Mouse (Mus musculus) frontal cortex, postnatal 10 days (tissue): ENCODE results near the gene 1700061G19Rik.
A peak's percentile ranks its signal among the peaks of the same experiment; 100 is the strongest.

Experiments used
- DNase-seq, 2 experiments: peaks; one replicate each; pipeline ENCODE4 v3.0.0; 2022; ENCODE audit warnings: low spot score in 2 of 2, mixed read lengths in 1 of 2

1700061G19Rik gene

DNA sequence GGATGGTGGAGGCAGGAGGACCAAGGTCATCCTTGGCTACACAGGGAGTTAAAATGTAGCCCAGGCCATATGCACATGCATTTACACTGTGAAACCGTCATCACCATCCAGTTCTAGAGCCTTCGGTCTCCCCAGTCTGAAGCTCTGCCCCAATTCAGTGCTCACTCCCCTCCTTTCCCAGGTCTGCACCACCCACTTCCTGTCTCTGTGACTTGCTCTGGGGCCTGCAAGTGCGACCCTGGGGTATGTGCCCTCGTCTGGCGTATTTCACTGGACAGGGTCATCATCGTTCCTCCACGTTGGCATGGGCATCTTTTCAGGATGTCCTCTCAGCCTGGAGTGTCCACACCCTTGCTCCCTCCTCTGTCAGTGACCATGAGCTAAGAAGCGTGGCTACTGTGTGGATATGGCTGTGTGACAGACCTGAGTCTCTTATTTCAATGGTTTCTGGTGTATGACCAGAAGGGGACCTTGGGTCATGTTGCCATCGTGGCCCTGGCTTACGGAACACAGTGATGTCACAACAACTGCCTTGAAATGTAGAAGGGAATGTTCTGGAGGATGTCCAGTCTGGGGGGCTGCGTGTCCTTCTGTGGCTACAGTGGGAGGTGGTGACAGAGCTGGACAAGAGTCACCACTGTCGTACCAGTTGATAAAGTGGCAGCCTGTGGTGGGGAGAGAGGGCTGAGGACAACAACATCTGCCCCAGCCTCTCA, at the start of gene 1700061G19Rik:
1700061G19Rik (plus strand) TSS at position 542 of the 716 bp plus-strand sequence.
- no peak for DNase-seq

DNA sequence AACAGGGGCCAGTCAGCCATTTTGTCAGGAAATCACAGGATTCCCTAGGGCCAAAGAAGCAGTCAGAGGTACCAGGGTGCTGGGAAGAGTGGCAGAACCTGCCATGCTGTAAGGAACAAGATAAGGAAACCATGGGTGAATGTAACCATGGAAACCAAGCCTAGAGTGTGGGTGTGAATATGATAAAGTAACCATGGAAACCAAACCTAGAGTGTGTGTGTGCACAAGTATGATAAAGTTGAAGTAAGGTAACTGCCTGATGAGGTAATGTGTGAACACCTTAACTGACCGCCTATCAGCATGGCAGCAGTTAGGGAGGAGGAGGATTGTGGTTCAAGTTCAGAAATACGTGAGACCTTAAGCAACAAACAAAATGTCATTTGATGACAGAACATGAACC, 48.6 kb upstream of the 1700061G19Rik start:
- DNase-seq: no peak

DNA sequence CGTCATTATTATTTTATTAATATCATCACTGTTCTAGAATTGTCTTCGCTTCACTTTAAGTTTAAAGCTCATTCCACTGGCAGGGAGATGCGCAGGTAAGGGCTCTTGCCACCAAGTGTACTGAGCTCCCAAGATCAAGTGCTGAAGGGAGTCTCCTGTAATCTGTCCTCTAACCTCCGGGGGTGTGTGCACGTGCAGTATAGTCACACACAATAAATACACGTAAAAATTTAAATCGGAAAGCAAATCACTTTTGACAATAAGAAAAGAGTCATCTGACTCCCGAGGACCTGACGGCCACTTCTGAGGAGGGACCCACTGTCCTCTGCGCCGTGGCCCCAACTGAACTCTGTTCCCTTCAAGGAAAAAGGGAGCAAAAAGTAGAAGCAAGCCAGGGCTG, 46.1 kb upstream of the 1700061G19Rik start:
- DNase-seq: no peak

DNA sequence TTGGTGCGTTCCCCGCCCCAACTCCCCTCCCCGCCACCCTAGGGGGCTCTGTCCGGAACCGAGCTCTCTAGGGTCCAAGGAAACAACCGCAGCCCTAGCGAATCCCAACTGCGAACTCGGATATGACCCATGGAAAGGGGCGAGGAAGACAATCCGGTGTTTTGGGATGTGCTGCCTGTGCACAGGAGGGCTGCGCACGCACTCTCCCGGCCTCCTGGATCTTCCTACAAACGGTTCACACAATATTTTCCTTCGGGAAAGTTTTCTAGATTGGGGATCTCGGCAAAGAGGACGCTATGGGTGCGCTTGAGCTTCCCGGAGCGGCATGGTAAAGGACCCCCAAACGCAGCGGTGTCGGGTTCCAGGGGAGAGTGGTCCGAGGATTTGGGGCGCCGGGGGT, 45.5 kb upstream of the 1700061G19Rik start:
- no peak for DNase-seq

DNA sequence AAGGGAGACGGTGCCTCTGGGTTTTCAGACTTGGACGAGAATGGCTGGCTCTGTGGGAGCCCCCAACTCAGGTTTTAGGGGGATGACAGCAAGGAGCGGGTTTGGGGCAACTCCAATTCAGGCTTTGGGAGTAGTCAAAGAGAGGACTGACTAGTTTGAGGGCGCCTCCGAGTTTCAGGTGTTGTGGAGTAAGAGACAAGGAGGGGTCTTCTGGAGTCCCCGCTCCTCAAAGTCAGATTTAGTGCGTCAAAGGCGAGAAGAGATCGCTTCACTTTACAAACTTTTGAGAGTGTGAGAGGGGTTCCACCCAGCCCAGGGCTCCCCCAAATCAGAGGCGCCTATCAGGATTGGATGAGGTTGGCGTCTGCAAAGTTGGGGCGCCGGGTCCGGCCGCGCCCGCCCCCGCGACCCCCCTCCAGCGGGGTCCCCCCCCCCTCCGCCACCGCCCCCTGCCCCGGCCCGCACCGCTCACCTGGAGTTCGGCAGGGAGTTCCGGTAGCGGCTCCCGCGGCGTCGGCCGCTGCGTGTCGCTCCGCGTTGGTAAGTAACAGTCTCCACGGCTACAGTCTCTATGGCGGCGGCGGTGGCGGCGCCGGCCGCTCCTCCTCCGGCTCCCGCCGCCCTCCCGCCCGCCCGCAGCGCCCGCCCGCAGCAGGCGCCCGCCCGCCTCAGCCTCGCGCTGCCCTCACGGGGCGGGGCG, 44.7 kb upstream of the 1700061G19Rik start, which contains the start of gene Rfx2:
Rfx2 (minus strand) TSS at position 603 of the 700 bp plus-strand sequence.
- no peak for DNase-seq

DNA sequence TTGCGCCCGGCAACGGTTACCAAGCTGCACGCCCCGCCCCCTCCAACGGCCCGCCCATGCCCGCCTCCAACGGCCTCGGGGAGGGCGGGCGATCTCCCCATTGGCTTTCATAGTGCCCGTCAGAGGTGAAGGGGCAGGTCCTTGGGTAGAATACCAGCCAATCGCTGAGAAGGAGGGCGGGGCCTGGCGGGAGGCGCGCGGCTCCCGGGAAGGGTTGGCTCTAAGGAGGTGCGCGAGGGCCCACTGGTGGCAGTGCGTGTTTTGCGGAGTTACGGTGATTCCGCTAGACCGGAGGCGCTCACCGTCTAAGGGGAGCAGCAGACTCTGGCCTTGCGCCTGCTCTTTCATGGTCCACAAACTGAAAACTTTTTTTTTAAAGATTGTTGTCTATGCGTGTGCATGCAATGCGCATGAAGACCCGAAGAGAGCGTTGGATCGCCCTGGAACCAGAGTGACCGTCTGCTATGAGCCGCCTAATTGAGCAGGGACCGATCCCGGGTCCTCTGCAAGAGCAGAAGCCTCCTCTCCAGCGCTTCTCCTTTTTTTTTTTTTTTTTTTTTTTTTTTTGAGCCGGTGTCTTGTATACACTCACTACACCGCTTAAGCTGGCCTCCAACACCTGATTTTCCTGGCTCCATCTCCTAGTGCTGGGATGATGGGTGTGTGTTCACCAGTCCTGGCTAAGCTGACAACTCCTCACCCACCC, 44.0 kb upstream of the 1700061G19Rik start:
- DNase-seq: peak; percentile 98

DNA sequence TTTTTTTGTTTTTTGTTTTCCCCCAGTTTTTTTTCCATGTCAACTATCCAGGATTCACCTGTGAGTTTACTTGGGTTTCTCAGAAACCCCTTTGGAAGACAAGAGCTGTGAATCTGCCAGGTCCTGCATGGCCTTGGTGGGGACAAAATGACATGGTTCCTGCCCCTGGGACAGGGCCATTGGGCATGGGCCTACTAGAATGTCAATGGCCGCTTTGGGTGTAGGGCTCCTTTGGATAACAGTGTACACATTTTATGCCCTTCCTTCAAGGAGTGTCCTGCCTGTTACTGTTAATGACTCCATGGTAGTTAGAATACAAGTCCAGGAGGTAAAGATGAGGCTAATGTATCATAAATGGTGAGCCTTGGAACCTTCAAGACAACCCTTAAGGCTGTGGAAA, 42.4 kb upstream of the 1700061G19Rik start:
- no peak for DNase-seq

DNA sequence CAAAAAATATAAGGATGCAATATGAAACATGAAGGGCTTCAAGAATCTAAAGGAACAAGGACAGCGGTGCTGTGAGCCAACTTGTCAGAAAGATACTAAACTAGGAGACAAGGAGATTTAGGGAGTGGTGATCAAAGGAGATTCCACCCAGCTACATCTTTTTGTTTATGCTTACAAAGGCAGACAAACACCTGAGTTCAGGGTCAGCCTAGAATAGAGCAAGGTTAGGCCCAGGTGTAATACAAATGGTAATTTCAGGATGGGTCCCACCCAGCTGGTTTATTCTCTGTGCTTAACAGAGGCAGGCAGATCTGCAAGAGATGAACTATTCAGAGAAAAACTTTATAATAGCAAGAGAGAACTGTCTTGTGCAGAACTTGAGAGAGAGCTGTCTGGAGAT, 41.9 kb upstream of the 1700061G19Rik start:
- no peak for DNase-seq

DNA sequence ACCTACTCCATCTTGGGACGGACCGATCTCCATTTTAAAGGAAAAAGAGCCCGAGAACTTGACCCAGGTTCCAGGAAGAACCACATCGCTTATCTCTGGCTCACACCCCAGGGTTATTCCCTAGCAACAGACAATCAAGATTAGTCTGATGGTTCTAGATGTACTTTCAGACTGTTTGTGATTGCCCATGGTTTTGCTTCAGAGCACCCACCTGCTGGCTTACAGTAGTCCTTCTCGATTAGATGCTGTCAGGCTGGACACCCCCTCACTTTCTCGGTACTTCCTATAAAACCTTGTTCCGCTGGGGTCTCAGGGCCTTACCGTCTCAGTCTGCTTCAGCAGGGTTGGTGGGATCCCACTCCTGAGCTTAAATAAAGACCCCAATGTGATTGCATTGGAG, 38.9 kb upstream of the 1700061G19Rik start:
- DNase-seq: no peak

DNA sequence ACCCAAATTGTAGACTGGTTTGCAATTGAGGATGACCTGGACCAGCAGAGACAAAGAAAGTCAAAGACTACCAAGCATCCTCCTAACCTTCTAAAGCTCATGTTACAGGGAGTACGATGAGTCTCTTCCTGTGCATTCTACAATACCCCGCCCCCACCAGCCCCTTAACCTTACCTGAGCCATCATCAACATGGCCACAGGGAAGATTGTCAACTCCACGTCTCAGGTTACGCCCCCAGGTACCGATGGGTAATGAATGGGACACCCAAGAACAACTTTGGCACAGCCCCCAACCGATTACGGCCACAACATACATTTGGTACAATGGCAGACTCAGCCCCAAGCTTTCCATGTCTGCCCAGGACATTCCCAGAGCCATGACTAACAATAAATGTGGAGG, 34.8 kb upstream of the 1700061G19Rik start:
- no peak for DNase-seq

DNA sequence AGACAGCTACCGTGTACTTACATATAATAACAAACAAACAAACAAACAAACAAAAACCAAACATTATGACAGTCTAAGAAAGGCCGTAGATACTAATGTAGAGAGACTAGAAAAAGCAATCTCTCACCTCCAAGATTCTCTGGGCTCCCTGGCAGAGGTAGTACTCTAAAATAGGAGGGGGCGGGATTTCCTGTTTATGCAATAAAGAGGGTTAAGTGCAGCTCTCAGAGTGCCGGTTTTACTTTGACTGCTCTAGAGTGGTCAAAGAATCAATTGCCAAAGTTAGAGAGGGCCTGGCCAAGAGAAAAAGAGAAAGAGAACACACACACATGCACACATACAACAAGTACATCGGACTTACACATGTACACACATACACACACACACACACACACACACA, 33.1 kb upstream of the 1700061G19Rik start:
- no peak for DNase-seq

DNA sequence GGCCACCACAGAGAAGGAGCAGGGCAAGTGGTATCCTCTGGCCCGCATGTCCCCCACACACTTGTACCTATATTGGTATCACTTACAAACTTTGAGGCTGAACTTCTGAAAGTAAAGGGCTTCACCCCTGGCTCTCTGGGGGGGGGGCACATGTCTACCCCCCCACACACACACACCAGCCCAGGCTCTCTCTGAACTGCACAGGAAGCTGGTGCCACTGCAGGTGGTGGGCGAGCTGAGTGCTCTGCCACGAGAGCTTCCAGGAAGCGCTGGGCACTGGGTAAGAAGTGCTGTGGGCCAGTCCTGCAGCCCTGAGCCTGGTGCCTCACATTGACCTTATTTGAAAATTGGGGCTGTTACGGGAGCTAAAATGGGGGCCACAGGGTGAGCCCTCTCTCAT, 31.6 kb upstream of the 1700061G19Rik start:
- no peak for DNase-seq

DNA sequence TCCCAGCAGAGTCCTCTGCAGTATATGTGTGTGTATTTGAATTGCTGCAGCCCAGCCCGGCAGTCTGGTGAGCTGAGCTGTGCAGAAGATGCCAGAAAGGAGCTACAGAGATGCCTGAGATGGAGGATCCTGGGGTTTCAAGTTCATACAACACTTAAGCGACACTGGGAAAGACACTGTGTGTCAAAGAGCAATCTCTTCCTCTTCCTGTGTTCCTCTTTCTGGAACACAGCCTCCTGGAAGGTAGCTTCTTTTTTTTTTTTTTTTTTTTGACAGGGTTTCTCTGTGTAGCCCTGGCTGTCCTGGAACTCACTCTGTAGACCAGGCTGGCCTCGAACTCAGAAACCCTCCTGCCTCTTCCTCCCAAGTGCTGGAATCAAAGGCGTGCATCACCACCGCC, 26.5 kb upstream of the 1700061G19Rik start:
- DNase-seq: no peak

DNA sequence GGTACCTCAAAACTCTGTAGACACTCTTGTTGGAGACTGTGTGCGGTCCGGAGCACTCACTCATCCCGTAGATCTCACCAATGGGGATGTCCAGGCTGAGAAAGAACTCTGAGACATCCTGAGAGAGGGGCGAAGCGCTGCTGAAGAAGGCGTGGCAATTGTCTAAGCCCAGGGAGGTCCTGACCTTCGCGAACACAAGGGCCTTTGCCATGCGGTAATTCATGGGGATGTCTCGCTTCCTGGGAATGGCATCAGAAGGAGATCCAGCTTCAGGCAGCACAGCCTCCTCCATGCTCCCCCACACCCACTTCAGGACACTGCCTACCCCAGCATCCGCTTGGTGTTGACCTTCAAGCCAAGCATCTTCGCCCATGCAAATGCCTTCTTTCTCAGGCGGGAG, 25.6 kb upstream of the 1700061G19Rik start:
- no peak for DNase-seq

DNA sequence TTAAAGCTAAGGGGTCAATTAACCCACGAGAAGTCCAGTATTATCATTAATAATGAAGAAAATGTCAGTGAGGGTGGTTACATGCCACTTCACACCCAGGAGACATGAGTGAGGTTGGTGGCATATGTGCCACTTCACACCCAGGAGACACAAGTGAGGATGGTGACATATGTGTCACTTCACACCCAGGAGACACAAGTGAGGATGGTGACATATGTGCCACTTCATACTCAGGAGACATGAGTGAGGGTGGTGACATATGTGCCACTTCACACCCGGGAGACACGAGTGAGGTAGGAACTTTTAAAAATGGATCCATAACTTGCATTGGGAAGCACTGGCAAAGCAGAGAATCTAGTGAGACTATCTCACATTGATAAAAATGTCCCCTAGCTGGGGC, 24.1 kb upstream of the 1700061G19Rik start:
- DNase-seq: no peak

DNA sequence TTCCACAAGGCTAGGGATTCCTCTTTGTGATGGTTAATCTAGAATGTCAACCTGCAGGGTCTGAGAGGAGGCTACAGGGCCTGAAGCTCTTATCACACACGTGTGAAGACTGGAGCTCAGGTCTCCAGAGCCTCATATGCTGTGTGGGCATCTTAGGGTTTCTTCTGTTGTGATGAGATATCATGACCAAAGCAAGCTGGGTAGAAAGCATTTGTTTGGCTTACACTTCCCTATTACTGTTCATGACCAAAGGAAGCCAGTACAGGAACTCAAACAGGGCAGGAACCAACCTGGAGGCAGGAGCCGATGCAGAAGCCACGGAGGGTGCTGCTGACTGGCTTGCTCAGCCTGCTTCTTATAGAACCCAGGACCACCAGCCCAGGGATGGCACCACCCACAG, 19.9 kb upstream of the 1700061G19Rik start:
- no peak for DNase-seq

DNA sequence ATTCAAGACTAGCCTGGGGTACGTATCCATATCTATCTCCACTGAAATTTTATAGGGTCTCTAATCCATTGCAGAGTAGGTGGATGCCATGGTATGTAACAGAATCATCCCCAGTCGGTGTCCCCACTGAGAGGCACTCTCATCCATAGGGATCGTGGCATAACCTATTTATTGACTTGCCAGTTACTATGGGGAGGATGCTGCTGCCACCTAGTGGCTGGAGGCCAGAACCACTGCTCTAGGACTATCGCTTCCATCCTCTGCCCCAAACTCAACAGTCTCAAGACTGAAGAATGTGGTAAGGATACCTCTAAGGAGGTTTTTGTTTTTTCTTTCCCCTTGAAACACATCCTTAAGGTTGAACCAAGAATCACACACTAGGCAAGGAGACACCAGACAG, 17.1 kb upstream of the 1700061G19Rik start:
- DNase-seq: peak in 1 of 2 experiments; percentile 25

DNA sequence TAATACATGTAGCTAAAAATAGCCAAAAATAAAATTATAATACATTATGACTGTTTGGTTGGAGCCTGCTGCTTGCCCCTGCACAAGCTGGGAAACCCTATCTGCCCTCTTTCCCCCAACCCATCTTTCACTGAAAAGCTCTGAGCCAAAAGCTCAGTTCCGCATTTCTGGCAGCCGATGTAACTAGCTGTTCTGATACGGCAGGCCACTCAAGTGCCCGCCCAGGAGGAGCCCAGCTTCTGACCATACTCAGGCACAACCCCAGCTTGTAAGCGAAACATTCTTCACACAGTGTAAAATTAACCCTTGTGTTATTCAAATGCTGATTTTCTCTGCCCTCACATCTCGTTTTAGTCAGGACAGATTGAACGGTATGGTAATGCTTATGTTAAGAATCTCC, 16.4 kb upstream of the 1700061G19Rik start:
- no peak for DNase-seq

DNA sequence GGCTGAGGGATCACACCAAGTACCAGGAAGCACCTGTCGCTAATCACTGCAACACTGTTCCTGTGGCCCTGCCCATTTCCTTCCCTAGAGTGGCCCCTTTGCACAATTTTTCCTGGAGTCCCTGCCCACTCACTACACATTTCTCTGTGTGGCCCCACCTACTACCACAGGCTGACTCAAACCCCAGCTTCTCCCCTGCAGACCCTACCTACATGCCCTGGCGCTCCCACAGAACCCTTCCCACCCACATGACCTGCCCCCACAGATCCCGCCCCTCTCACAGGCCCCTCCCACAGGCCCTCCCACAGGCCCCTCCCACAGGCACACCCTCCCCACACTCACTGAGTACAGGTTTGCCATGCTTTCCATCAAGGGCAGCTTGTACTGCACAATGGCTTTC, 14.1 kb upstream of the 1700061G19Rik start:
- no peak for DNase-seq

DNA sequence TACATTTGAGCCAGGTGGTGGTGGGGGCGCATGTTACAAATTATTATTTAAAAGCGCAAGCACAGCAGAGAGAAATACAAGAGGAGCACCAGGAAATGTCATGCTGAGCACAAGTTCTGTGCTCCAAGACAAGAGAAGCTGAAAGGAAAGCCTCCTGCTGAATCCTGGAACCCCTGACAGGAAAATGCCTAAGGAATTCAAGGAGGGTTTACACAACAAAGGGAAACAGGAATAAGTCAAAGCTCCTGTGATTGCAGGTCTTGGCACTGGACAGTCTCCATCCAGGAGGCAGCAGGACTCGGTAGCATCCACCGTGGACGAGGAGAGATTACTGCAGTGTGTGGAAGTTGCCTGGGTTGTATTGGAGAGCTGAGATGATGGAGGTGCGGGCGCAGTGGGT, 9.2 kb upstream of the 1700061G19Rik start:
- DNase-seq: no peak

DNA sequence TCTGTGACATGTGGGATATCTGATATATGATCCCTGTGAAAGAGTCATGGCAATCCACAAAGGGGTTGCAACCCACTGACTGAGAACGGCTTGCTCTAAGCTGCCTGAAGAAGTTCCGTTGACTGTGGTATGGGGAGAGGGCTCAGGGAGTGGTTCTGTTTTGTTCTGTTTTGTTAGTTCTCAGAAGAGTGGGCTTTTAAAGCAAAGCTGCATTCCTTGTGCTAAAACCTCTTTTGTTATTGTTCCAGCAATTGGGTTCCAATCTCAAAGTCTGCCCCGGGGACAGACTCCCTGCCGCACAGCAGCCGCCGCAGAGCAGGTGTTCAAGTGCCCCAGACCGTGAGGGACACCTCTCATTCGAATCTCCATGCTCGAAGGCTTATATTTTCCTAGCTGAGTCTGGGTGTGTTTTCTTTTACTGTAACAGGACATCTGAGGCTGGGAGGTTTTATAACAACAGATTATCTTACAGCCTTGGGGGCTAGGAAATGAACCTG, 5.7 kb upstream of the 1700061G19Rik start:
- no peak for DNase-seq

DNA sequence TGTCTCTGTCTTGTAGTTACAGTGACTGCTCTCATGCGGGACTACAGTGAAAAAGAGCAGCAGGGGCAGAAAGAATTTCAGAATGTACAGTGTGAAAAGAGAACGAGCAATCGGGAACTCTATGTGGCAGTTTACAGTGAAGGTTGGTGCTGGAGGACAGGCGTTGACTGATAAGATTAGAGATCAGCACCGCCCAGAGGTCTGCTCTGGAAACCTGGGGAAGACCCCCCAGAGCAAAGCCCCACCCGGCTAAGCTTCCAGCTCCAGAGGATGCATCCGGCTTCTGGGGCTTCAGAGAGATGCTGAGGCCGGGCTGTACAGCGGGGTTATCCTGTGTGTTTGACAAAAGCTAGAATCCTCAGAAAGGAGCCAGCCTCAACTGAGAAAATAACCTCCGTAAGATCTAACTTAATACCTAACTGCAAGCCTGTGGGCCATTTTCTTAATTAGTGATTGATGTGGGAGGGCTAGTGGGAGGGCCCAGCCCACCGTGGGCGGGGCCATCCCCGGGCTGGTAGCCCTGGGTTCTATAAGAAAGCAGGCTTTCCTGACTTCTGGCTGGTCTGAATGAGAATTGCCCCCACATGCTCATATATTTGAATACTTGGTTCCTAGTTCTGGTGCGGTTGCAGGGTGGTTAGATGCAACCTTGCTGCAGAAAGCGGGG, 4.9 kb upstream of the 1700061G19Rik start:
- no peak for DNase-seq
